Mouse (Mus musculus): Measurements from ENCODE around the gene Lxn.

The Lxn gene

DNA sequence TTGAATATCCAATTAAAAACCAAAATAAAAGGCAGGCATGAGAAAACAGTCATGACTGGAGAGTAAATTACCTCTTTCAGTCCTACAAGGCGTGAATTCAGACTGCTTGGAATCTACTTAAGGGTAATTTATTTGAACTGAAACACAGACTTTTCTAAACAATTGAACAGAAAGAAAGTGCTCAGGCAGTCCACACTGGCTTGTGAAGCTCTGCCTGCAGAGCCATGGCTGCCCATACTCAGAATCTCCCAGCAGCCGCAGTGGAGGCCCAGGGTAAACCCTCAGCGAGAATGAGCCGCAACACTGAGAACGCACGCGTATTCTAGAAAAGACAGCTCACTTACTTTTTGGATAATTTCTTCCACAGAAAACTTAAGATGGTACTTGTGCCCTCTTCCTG is 1.7 kb downstream of the Lxn start:
- no peak for DNase-seq (ENCODE audit: low read depth)

DNA sequence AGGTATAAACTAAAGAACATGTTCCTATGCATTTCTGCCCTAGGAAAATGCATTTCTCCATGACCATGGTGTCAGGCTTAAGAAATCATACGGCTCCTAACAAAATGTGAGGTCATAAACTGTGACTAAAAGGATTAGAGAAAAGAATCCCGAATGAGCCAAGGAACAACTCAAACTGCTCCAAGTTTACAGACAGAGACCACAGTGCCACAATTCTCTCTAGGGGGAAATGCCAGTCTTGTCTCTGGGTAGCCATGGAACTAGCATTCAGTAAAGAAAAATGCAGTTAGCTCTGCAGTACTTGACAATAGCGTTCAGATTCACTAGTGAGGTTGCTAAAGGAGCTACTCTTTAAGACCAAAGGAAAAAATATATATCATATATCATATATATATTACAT is 3.8 kb downstream of the Lxn start:
- DNase-seq (ENCODE audit: low read depth): no peak

DNA sequence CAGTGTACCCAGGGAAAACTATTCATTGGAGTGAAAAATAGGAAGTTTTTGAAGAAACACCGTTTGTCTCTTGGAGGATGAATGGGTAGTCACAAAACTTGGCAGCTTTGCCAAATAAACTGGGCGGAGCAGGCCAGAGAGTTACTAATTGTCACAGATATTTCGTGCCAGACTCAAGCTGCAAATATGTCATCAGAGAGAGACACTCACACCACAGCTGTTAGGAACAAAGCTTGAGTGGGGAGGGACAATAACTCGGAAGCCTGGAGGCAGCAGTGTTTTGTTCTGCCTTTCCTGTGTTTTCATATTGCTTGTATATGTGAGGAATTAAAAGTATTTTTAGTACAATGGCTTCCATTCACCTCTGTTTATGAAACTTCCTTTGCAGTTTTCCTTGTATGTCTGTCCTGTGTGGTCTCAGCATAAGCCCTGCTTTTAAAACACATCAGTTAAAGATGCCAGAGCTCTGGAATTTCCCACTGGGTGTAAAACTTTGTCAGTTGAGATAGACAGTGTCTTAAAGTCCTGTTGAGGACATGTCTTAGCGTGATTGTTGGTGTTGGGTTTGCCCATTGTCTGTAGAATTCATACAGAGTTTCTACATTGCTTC is 13.0 kb downstream of the Lxn start:
- DNase-seq (ENCODE audit: low read depth): no peak

DNA sequence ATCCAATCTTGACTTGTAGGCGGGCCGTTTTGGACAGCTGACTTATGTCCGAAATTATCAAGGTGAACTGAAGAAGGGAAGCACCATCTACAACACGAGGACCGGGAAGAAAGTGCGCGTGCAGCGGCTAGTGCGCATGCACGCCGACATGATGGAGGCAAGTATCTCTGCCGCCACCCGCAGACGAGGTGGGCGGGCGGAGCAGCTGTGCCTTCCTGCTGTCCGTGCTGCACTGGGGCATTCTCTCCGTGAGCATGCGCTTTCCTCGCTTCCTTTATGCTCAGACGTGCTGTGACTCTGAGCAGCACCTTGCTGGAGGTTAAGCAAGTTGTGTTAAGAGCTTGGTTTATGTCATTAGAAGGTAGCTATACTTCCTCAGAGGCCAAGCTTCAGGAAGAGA is 14.1 kb downstream of the Lxn start:
- no peak for DNase-seq (ENCODE audit: low read depth)

DNA sequence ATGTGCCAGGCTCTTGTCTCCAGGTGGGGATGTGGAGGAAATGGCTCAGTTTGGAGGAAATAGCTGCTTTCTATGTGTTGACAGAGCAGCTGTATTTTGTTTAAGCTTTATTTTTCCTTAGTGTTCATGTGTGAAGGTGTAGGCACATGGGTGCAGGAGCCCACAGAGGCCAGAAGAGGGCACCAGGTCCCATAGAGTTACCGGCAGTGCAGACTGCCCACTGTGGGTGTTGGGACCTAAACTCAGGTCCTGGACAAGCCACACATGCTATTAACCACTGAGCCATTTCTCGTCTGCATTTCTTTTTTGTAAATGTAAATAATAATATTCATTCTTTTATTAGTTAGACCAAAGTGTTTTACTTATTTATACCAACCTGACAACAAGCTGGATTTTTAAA is 16.6 kb downstream of the Lxn start:
- peak; percentile 21 for DNase-seq (ENCODE audit: low read depth)

DNA sequence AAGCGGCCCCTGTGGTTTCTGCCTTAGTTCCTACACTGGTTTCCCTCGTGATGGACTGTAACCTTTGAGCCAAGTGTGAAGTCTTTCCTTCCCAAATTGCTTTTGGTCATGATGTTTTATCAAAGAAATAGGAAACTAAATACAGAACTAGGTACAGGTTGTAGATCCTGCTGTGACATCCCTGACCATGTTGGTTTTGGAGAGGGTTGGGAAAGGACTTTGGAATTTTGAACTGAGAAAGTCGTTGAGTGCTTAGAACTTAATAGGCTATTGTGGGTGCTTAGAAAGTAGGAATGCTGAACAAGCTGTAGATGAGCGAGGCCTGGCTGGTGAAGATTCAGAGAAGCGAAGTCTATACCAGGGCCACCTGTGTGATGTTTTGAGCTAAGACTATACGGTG is 29.7 kb downstream of the Lxn start:
- DNase-seq (ENCODE audit: low read depth): no peak

DNA sequence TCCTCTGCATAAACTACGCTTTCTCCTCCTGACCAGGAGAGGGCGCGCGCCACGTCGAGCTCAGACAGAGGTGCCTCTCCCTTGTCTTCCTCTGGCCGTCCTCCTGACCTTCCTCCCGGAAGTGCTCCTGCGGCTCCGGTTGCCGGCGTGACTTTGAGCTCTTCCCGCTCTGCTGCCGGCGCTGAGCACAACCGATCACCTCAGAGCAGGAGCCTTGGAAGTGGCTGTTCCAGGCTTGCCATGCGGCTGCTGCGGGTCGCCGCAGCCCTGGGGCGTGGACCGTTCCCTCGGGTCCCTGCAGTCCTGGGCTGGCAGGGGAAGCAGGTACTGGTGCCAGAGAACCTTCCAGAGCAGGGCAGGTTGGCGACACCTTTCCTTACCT is 33.7 kb downstream of the Lxn start, which contains the start of gene Gfm1:
Gene Gfm1, plus strand, starts transcription at position 98 of the 382 bp plus-strand sequence.
- DNase-seq (ENCODE audit: low read depth): peak; percentile 90

DNA sequence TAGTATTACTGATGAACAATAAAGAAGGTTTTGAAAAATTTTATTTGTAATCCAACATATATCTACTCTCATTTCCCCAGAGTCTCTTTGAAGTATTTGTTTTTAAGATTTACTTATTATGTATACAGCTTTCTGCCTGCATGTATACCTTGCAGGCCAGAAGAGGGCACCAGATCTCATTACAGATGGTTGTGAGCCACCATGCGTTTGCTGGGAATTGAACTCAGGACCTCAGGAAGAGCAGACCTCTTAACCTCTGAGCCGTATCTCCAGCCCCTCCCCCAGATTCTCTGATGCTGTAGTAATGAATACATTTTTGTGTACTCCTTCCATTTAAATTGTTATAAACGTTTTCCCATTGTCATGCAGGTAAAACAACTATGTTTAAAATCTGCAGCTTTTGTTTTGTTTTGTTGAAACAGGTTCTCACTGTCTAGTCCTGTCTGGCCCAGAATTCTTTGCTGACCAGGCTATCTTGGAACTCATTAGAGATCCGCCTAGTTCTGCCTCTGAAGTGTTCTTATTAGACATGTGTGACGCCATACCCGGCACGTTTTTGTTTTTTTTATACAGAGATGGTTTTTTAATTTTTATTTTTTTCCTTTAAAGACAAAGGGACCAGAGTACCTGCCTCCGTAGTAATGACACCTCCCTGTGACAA is 34.3 kb downstream of the Lxn start:
- DNase-seq (ENCODE audit: low read depth): no peak
